Mouse (Mus musculus) forebrain, embryonic 14.5 days (tissue): ENCODE results near the gene Urb2. TPM values are rescaled to one million over a fixed set of nuclear protein-coding genes. Genes with fewer than 3 reads are reported as not detected.

ENCODE experiments used
- ATAC-seq: fragments of 200-750 bp; cut with Nextera tagmentation; 2 replicates; pipeline ENCODE4 v1.8.0; 2017; ENCODE audit warnings: mild to moderate bottlenecking, moderate library complexity
- DNase-seq: peaks from one replicate; pipeline ENCODE4 v3.0.0-alpha.2; 2015; ENCODE audit warnings: low spot score
- H3K27ac ChIP-seq: fragments of 300-500 bp; sonication (generic); 2 replicates; pipeline ENCODE4 v1.5.1; 2014; ENCODE audit warnings: low read depth, mild to moderate bottlenecking, control low read depth, low read length, moderate library complexity
- H3K27me3 ChIP-seq: fragments of 300-500 bp; sonication (generic); replicated peaks from 2 replicates; pipeline ENCODE4 v1.6.1; 2014; ENCODE audit warnings: low read length, control low read depth, mixed read lengths; ENCODE audit not compliant: control insufficient read depth, insufficient read depth
- H3K36me3 ChIP-seq: fragments of 300-500 bp; sonication (generic); 2 replicates; pipeline ENCODE4 v1.6.1; 2014; ENCODE audit warnings: low read length, control low read depth; ENCODE audit not compliant: control insufficient read depth, insufficient read depth
- H3K4me1 ChIP-seq: fragments of 300-500 bp; sonication (generic); 2 replicates; pipeline ENCODE4 v1.6.1; 2014; ENCODE audit warnings: antibody characterized with exemption, low read length, control low read depth; ENCODE audit not compliant: control insufficient read depth, insufficient read depth
- H3K4me2 ChIP-seq: fragments of 300-500 bp; sonication (generic); 2 replicates; pipeline ENCODE4 v1.6.1; 2014; ENCODE audit warnings: mild to moderate bottlenecking, control low read depth, low read length
- H3K4me3 ChIP-seq: fragments of 300-500 bp; sonication (generic); 2 replicates; pipeline ENCODE4 v1.5.1; 2014; ENCODE audit warnings: low read depth, low read length, control low read depth
- H3K9ac ChIP-seq: fragments of 300-500 bp; sonication (generic); 2 replicates; pipeline ENCODE4 v1.6.1; 2014; ENCODE audit warnings: mild to moderate bottlenecking, low read length, control low read depth, moderate library complexity
- H3K9me3 ChIP-seq: fragments of 300-500 bp; sonication (generic); replicated peaks from 2 replicates; pipeline ENCODE4 v1.6.1; 2016; ENCODE audit warnings: low read length, control low read depth, mixed read lengths; ENCODE audit not compliant: control insufficient read depth
- WGBS: fragments of 180-500 bp; shearing (Covaris S2); extraction: QIAGEN DNeasy Blood & Tissue Kit; methylation state at CpG from one replicate; pipeline ENCODE4 v1.1.7; 2014; 5-methylcytosine and 5-hydroxymethylcytosine counted together
- polyA plus RNA-seq: library from polyadenylated mRNA; unstranded; fragments of >200 nt; fragmentation: Nextera tagmentation; extraction: Ambion mirVana; gene quantifications from 2 replicates; pipeline ENCODE4 v1.2.1, GENCODE M21; 2014

The Urb2 gene
- polyA plus RNA-seq, 1 experiment from 2014 or later, result 3.9 TPM

DNA sequence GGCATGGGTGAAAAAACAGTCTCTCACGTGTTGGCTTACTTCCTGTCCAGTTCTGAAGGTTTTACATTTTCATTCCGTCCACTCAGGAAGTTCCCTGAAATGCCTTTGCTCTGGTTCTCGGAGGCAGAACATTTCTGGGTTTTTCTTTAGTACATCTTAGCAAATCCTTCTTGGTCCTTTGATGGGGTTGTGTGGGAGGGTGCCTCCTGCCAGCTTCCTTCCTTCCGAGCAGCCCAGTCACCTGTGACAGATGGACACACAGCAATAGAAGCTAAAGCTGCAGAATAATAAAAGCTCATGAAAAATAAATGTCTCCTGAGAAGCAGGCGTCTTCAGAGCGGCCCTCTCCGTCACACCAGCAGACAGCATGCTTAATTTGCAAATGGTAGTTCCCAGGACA, 57.7 kb downstream of the Urb2 start:
- H3K4me1 ChIP-seq, result no peaks in the 10 kb centered on the region
- no peaks in the 10 kb centered on the region for H3K27me3 ChIP-seq
- H3K4me2 ChIP-seq, result no peak overlapping the region
- no peaks in the 10 kb centered on the region for H3K36me3 ChIP-seq
- no peak overlapping the region for H3K27ac ChIP-seq
- H3K9me3 ChIP-seq, result no peaks in the 10 kb centered on the region
- 78% methylated on average over 7 of the region's 7 CpGs for WGBS
- H3K9ac ChIP-seq, result no peak overlapping the region
- DNase-seq, result no peak
- no peak overlapping the region for H3K4me3 ChIP-seq
- no peak for ATAC-seq

DNA sequence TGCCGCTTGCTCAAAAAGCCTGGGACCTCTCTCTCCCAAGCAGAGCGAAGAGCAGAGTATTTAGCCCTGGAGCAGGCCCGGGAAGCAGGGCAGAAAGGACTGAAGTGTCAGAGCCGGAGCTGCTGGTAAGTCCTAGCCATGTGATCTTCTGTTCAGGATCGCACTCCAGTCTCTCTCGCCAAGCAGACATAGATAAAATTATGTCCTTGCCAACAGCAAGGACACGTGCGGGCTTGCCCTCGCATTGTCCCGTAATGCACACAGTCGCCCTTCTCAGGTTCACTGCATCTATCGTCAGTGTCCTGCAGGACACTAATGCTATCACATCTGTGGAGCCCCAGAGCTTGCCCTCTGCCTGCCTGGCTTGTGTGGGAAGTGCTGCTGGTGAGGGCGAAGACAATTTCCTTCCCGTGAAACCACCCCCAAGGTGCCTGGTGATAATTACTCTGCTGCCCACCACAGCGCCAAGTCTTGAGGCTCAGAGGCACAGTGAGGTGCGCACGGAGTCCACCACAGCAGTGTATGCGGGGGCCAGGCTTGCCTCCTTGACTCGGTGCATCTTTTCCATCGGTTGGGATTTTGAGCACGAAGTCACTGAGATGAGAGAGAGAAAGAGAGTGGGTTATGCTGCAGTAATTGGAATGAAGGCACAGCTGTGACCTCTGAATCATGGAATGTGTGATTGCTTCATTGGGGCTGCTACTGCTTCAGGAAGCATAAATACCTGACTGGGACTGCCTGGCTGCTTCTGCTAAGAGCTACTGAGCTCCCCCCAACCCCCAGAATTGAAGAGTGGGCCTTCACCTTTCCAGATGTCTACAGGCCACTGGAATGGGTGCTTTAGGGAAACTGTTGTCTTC, 59.4 kb downstream of the Urb2 start:
- H3K4me1 ChIP-seq, result no peaks in the 10 kb centered on the region
- no peaks in the 10 kb centered on the region for H3K36me3 ChIP-seq
- H3K4me2 ChIP-seq, result no peak overlapping the region
- no peaks in the 10 kb centered on the region for H3K27me3 ChIP-seq
- no peak overlapping the region for H3K9ac ChIP-seq
- no peak overlapping the region for H3K27ac ChIP-seq
- no peak overlapping the region for H3K4me3 ChIP-seq
- no peak for DNase-seq
- ATAC-seq, result no peak
- no peaks in the 10 kb centered on the region for H3K9me3 ChIP-seq
- 87% methylated on average over 21 of the region's 21 CpGs for WGBS

DNA sequence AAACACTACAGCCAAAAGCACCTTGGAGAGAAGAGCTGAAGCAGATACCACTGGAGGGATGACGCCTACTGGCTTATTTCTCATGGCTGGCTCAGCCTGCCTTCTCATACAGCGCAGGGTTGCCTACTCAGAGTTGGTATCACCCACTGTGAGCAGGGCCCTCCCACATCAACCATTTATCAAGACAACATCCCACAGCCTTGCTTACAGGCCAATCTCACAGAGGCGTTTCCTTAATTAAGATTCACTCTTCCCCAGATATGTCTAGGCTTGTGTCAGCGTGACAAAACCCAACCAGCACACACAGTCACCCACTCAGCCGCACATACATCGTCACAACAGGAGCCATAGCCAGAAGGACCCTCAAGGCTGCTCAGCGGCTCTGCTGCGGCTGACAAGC, 61.3 kb downstream of the Urb2 start:
- Histone ChIP-seq H3K9me3 (no peaks in the 10 kb centered on the region), H3K27me3 (no peaks in the 10 kb centered on the region), H3K36me3 (no peaks in the 10 kb centered on the region), H3K4me3 (no peak overlapping the region), H3K9ac (no peak overlapping the region), H3K4me1 (no peaks in the 10 kb centered on the region), H3K4me2 (no peak overlapping the region), H3K27ac (no peak overlapping the region)
- DNase-seq, result no peak
- 93% methylated on average over 8 of the region's 8 CpGs for WGBS
- ATAC-seq, result no peak

DNA sequence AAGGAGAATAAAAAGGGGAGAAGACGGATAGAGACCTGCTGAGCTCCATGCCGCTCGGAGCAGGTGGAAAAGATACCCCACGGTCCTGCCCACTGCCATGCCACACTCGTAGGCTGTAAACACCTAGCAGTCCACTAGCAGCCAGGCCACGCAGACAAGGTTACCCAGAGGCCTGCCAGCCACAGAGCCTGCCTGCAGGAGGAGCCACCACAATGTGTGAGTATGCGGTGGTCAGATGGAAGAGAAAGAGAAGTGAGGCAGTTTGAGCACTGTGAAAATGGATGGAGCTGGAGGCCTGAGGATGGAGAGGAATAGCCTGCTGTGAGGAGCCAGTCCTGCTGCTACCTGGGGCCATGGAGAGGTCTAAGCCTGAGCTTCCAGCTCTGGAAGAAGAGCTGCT, 62.3 kb downstream of the Urb2 start:
- 82% methylated on average over 7 of the region's 7 CpGs for WGBS
- H3K4me3 ChIP-seq, result no peak overlapping the region
- H3K9ac ChIP-seq, result no peak overlapping the region
- no peak for ATAC-seq
- no peak overlapping the region for H3K4me2 ChIP-seq
- H3K4me1 ChIP-seq, result no peaks in the 10 kb centered on the region
- H3K27me3 ChIP-seq, result no peaks in the 10 kb centered on the region
- H3K27ac ChIP-seq, result no peak overlapping the region
- H3K9me3 ChIP-seq, result no peaks in the 10 kb centered on the region
- DNase-seq, result no peak
- no peaks in the 10 kb centered on the region for H3K36me3 ChIP-seq

DNA sequence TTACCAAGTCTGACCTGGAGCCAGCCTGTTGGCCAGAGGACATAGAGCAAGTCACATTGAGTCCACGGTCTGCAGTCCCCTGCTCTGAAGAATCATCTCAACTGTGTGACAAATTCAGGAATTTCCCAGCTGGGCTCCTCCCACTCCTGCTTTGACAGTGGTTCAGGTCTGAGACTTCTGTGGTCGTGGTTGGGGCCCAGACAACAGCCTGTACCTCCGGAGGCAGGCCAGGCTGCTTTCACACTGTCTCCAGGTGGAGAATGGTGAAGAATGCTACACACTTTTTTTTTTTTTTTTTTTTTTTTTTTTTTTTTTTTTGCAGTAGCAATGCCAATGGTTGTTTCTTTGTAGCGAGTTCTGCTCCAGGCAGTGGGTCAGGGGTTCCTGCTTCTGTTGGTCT, 64.4 kb downstream of the Urb2 start:
- DNase-seq, result no peak
- WGBS, result 68% methylated on average over 4 of the region's 4 CpGs

DNA sequence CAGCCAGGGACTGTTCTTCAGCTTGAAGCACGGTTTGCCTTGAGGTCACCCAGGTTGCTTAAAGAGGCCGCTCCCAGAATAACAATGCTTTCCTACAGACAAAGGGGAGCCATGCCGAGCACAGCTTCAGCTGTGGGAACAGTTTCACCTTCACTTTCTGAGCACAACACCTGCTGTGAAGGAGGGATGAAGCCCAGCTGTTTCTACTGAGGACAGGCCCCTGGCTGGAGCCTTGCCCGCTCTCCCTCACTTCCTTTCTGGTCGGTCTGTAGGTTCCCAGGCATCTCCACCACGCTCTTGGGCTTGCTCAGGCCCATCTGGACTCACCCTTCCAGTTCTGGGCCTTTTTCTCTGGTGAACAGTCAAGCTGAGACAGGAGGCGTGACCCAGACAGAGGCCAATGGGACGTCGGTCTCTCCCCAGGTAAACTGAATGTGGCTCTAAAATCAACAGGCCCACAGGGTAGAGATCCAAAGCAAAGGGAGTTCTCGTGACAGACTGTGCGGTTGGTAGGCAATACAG, 66.8 kb downstream of the Urb2 start:
- no peaks in the 10 kb centered on the region for H3K9me3 ChIP-seq
- H3K27me3 ChIP-seq, result no peaks in the 10 kb centered on the region
- DNase-seq, result no peak

More for the DNA sequence above, 64.4 kb downstream of the Urb2 start:
- ATAC-seq, result no peak
- no peaks in the 10 kb centered on the region for H3K4me1 ChIP-seq
- H3K9ac ChIP-seq, result no peak overlapping the region
- no peaks in the 10 kb centered on the region for H3K9me3 ChIP-seq
- H3K4me2 ChIP-seq, result no peak overlapping the region
- H3K27me3 ChIP-seq, result no peaks in the 10 kb centered on the region
- no peaks in the 10 kb centered on the region for H3K36me3 ChIP-seq
- H3K27ac ChIP-seq, result no peak overlapping the region
- H3K4me3 ChIP-seq, result no peak overlapping the region

DNA sequence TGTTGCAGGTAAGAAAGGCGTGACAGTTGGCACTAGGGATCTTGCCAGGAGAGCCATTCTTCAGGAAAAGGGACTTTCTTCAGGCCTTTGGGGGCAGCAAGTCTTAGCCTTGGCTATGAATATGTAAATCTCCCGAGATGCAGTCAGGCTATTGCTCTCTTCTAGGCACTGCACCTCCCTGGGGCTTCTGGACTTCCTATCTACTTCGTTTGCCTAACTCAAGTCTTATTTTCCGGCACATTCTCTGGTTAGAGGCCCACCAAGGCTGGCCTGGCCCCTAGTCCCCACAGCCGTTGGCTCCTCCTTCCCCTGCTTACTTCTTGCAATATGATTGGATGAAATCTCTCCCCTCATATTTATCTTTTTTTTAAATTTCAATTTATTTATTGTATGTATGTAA, 67.7 kb downstream of the Urb2 start:
- Histone ChIP-seq H3K9ac (no peak overlapping the region), H3K4me1 (no peaks in the 10 kb centered on the region), H3K36me3 (no peaks in the 10 kb centered on the region), H3K4me3 (no peak overlapping the region), H3K9me3 (no peaks in the 10 kb centered on the region), H3K27ac (no peak overlapping the region), H3K27me3 (no peaks in the 10 kb centered on the region), H3K4me2 (no peak overlapping the region)
- DNase-seq (no peak), ATAC-seq (no peak)
- 81% methylated on average over 5 of the region's 5 CpGs for WGBS

More for the DNA sequence above, 66.8 kb downstream of the Urb2 start:
- H3K9ac ChIP-seq, result no peak overlapping the region
- 37% methylated on average over 11 of the region's 11 CpGs for WGBS
- H3K4me2 ChIP-seq, result no peak overlapping the region
- H3K4me3 ChIP-seq, result no peak overlapping the region
- H3K27ac ChIP-seq, result no peak overlapping the region
- H3K4me1 ChIP-seq, result no peaks in the 10 kb centered on the region
- no peak for ATAC-seq
- H3K36me3 ChIP-seq, result no peaks in the 10 kb centered on the region

DNA sequence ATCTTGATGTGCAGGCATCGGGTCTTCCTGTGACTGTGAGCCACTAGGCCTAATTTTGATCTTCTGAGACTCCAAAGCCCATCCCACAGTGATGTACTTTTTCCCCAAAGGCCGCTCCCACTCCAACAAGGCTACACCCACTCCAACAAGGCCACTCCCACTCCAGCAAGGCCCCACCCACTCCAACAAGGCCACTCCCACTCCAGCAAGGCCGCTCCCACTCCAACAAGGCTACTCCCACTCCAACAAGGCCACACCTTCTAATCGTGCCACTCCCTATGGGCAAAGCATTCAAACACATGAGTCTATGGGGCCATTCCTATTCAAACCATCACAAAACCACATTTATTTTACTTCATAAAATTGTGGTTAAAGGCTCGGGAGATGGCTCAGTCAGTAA, 69.2 kb downstream of the Urb2 start:
- Histone ChIP-seq H3K27me3 (no peaks in the 10 kb centered on the region), H3K4me1 (no peaks in the 10 kb centered on the region), H3K4me3 (no peak overlapping the region), H3K9ac (no peak overlapping the region), H3K4me2 (no peak overlapping the region), H3K36me3 (no peaks in the 10 kb centered on the region), H3K27ac (no peak overlapping the region), H3K9me3 (no peaks in the 10 kb centered on the region)
- DNase-seq, result no peak
- WGBS, result 93% methylated on average over 5 of the region's 5 CpGs
- ATAC-seq, result no peak
